Mouse (Mus musculus) mesoderm, embryonic 11.5 days (tissue): ENCODE results near the gene Kctd11.
"Not testable (repeated sequence)": the region's sequence is repeated elsewhere in the genome, so short reads cannot be mapped to it uniquely, and the experiment has no call there.

Experiments used
- DNase-seq: peaks from one replicate; pipeline ENCODE4 v3.0.0-alpha.2; 2012; ENCODE audit warnings: low read depth, low spot score

Kctd11 gene

DNA sequence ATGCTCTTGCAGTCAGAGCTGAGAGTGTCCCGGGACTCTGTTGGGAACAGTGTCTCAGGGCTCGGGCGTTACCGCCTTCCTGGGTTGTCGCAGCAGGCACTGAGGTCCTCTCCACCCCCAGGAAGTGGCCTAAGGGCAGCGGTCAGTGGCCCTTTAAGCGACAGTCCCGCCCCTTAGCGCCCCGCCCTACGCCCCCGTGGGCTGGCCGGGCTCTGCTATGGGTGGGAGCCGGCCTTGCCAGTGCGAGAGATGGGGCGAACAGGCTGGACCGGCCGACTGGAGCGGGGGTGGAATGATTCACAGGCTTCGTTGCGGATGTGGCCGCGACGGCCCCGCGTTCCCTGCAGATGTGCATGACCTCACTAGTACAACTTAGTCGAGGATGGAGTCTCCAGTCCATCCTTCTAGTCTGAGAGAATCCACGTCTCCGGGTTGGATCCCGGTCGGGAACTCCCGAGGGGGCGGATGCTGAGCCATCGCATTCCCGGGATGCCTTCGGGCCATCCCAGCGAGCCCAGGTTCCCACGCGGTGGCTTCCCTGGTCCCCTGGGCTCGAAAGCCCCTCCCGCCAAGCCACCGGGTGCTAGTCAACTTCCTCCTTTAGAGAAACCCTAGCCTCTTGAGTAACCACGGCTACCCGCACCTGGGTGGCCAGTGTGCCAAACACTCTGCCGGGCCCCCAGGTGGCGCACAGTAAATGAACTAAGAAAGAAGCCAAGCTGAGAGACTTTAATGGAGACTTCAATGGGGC, at the start of gene Kctd11:
Kctd11 (minus strand) TSS at position 554 of the 751 bp plus-strand sequence.
- peak; percentile 77 for DNase-seq

DNA sequence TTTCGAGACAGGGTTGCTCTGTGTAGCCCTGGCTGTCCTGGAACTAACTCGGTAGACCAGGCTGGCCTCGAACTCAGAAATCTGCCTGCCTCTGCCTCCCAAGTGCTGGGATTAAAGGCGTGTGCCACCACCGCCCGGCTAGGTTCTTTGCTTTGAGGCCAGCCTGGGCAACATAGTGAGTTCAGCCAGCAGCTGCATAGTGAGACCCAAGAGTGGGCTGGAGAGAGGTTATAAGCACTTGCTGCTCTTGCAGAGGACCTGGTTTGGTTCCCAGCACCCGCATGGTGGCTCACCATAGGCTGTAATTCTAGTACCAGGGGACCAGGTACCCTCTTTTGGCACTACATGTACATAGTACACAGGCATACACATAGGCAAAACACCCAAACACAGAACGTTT, 49.0 kb upstream of the Kctd11 start:
- not testable (repeated sequence) for DNase-seq

DNA sequence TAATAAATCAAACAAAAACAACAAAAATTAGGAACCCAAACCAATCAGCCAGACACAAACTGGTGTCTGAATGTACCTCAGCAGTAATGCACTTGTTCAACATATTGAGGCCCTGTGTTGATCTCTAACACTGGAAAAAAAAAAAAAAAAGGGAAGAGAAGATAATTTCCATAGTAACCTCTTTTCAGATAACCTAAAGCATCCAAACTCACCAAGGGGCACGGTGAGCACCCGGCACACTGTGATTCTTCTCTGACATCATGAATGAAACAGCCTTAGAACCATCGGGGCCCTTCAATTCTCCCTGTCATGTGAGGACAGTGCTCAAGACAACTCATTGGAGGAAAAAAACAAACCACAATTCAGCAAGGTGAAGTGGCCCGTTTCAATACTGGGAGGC, 48.5 kb upstream of the Kctd11 start:
- no peak for DNase-seq

DNA sequence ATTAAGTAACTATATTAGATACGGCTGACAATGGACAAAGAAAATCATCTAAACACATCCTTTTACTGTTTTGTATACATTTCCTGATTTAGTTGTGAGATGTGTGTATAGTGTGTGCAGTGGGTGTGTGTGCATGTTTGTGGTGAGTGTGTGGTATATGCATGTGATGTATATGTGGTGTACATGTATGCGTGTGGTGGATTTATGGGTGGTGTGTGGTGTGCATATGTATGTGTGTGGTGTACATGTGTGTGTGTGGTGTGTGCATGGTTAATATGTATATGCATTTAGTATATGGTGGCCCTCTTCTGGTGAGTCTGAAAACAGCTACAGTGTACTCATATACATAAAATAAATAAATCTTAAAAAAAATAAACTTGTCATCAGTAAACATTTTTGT, 46.3 kb upstream of the Kctd11 start:
- no peak for DNase-seq

DNA sequence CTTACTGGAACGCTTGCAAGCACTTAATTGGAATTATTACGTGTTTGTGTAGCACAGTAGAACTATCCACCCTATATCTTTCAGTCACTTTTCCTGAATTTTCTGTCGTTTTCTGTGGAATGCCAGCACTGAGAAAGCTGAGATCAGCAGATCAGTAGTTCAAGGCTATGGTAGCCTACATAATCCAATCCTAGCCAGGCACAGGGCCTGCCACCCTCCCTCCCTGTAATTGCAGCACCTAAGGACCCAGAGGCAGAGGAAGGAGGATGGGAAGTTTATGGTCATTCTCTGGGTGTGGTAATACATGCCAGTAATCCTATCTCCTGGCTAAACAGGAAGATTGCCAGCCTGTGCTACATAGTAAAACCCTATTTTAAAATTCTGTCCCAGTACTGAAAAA, 41.6 kb upstream of the Kctd11 start:
- DNase-seq, result no peak

DNA sequence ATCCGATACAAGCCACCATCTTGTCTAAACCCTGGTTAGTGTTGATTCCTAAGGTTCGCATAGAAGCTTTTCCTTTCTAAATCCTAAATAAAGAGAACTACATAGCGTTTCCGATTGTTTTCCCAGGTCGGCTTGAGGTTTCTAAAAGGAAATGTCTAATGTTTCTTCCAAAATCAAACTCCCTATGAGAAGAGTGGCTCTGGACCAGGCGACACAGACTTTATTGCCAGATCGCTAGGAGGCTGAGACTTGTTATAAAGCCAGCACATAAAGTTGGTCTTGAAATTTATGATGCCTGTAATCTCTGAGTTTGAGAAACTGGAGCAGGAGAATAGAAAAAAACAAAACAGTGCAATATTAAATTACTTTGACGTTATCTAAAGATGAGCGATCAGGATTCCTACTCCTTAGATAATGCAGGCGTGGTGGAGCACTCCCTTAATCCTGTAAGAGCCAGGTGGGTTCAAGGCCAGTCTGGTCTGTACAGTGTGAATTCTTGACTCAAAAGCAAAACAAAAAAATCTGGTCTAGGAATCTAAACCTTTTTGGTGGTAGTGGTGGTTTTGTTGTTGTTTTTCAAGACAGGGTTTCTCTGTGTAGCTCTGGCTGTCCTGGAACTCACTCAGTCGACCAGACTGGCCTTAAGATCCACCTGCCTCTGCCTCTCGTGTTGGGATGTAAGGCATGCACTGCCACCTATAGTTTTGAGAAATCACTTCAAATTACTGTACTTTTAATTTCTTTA, 41.0 kb upstream of the Kctd11 start:
- no peak for DNase-seq

DNA sequence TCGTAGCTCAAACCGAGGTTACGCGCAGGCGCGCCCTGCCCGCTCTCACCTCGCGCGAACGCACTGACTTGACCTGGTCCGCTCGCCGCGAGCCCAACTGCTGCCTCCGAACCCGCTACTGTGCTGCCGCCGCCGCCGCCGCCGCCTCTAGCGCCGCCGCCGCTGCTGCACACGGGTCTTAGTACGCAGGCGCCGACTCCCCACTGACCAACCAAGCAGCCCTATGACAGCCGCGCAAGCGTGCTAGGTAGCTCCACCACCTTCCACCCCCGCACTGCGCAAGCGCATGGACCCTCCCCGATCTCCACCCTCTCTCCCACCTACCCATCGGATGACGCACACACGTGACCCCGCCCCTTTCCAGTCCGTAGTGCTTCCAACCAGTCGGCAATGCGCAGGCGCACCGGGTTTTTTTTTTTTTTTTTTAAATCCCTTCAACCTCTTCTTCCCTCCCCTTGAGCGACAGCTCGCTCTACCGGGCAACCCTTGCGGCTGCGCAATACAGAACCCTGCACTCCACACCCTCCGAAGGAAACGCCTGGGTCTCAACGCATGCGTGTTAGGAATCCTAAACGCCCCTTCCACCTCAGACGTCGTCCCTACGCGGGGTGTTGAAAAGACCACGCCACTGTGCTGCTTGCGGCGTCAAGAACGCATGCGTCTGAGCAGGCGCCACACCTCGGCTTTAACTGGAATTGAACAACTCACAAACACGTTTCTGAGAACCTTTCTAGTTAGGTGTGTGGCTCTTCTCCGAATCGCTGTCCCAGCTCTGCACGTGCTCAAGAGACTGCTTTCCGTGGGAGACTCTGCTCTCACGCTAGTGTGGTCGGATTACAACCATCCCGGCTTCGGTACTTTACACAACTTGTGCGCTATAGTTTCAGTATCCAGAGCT, 40.2 kb upstream of the Kctd11 start, which contains the start of gene Eif5a:
Eif5a (minus strand) TSS at position 845 of the 898 bp plus-strand sequence.
- DNase-seq, result peak; percentile 100

DNA sequence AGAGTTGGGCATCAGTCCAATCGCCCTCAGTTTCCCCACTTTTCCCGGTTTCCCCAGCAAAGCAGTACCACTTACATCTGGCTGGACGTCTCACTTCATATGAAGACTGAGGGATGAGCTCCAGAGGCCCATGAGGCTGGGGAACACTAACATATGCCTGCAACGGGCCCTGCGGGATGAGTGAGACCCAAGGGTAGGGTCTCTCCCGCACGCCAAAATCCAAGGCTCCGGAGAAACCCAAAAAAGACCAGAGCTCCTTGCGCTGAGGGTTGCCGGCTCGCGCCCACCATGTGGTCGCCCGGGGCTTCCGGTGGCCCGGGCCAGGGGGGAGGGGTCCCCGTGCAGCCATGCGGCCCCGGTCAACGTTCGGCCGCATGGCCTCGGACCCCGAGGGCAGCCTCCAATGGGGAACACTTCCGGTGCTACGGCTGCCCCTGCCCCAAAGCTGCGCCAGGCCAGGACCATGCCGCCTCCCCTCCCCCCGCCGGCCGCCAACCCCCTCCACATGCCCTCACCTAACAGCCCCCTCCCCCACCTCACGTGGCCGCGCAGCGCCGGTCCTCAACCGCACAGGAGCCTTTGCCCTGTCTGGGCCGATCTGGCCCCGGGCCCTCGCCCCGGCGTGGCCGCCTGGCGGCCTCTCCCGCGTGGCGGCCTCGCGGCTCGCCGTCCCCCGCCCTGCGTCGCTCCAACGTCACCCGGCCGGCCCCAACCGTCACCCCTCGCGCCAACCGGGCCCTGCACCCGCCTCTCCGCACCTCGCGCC, 39.2 kb upstream of the Kctd11 start:
- DNase-seq, result peak; percentile 62

DNA sequence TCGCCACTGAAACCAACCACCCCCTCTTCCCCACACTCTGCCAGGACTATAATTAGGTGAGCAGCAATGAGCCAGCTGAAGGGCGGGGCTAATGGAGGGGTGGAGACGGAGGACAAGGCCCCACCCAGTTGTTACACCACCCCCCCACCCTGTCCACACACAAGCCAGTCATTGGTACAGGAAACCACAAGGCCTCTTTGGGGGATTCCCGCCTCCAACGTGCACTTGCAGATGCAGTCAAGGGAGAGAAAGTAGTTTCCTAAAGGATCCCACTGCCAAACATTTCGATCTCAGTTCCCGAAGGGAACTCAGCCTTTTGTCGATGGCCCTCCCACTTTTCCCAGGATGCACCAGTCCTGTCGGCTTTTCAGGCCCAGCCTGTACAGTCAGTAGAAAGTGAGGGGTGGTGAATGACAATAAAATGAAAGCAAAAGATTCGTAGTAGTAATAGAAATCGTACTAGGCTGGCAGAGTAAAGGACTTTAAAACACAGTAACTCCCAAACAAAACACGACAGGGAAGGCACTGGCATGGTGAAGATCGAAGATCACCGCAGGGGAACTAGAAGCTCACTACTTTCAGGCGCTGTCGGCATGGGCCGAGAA, 38.6 kb upstream of the Kctd11 start:
- peak; percentile 61 for DNase-seq

DNA sequence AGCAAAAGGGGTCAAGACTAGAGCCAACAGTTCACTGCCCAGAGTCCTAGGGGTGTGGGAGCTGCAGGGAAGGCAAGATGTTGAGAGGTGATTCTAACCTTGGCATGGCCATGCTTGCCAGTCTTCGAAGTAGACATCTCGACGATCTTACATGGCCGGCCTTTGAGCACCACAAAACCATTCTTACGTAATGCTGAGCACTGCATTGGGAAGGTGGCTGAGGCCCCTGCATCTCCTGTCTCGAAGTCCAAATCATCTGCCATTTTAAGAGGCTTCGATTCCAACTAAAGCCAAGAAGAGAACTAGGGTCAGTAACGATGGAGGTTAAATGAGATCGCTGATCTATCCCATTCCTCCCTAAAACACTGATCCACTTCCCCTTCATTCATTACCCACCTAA, 37.8 kb upstream of the Kctd11 start:
- no peak for DNase-seq

DNA sequence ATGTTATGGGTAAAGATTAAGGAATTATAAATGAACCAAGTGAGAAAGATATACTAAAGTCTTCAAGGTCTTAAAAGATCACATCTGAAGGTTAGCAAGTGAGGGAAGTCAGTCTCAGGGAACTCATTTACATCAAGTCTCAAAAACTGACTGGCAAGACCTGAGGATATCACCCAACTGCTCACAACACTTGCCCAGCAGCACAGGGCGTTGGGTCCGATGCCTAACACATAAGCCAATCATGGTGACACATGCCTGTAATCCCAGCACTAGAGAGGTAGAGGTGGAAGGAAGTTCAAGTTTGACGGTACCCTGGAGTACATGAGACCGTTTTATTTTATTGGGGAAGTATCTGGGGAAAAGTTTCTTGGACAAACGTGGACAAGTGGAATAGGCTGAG, 36.9 kb upstream of the Kctd11 start:
- DNase-seq, result no peak

DNA sequence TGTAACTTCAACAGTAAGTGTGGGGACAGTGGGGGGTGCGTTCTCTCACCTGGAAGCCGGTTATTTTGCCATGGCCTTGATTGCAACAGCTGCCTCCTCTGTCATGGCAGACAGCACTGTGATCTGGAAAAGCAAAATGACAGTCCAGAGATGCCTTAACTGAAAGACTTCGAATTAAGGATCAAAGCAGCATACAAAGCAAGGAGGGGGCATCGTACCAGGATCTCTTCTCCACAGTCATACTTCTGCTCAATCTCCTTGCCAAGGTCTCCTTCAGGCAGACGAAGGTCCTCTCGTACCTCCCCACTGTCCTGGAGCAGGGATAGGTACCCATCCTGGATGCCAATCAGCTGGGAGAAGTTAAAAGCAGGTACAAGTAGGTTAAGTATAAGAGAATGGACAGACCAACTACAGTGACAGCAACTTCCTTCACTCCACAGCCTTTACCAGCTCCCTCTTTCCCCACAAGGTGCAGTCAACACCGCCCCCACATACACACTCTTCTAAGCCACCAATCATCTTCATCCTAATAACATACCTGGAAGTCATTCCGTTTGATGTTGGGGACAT, 36.3 kb upstream of the Kctd11 start:
- no peak for DNase-seq

DNA sequence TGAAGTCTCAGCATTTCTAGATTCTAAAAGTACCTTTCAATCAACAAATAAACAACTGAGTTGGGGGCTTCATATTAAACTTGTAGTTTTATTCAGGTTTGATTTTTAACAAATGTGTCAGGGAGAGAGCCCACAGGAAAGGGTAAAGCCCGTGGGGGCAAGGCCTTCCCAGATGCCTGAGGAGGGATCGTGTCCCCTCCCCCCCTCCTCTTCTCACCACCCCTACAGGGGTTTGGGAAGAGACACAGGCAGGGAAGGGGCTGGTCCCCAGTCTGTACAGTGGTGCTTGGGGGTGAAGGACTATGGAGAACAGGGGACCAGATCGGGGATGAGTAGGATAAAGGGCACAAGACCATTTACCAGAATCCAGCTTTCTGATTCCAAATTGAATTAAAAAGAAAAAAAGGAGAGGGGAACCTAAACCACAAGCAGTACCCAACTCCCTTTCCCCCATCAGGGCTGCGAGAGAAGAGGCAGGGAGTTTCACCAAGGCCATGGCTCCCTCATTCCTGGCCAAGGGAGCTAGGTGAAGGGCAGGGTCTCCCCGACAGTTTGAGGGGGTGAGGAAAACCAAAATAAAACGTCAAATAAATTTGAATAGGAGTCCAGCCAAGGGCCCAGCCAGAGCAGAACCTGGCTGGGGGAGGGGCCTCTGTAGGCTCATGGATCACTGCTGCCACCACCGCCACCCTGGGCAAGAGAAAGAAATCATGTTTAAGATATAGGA, 35.6 kb upstream of the Kctd11 start:
- DNase-seq, result not testable (repeated sequence)

DNA sequence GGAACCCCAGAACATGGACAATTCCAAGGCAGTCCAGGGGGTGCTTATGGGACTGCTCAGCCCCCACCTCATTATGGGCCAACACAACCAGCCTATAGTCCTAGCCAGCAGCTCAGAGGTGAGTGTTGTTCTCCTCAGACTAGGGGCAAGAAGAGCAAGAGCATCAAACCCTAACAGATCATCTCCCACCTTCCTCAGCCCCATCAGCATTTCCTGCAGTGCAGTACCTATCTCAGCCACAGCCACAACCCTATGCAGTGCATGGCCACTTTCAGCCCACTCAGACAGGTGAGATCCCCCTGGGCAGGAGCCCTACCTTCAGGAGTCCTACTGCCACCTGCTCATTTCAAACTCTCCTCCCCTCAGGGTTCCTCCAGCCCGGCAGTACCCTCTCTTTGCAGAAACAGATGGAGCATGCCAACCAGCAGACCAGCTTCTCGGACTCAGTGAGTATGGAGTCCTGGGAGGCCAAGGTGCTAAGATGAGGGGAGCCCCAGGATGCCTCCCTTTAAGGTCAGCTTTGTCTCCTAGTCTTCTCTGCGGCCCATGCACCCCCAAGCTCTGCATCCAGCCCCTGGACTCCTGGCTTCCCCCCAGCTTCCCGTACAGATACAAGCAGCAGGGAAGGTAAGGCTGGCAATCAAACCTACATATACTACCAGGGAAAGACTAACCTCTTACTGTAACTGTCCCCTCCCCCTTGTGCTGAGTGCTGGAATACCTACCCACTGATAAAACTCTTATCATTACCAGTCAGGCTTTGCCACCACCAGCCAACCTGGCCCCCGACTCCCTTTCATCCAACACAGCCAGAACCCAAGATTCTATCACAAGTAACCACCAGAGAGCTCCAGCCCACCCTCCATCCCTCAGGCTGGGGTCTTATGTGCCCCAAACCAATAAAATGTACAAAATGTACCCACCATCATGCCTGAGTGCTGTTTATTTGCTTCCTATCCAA, 34.7 kb upstream of the Kctd11 start:
- DNase-seq, result no peak

DNA sequence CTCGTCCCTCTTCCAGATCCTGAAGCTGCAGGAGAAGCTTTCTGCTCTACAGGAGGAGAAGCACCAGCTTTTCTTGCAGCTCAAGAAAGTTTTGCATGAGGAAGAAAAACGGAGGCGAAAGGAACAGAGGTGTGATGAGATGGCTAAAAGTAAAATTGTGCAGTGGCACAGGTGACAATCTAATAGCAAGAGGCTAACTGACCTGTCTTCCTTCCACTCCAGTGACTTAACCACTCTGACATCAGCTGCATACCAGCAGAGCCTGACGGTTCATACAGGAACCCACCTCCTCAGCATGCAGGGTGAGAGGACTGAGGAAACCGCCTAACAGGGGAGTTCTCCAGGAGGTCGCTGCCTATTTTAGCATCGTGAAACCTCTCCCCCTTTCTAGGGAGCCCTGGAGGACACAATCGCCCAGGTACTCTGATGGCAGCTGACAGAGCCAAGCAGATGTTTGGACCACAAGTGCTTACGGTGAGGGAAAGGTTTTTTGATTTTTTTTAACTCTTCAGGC, 33.8 kb upstream of the Kctd11 start:
- no peak for DNase-seq

DNA sequence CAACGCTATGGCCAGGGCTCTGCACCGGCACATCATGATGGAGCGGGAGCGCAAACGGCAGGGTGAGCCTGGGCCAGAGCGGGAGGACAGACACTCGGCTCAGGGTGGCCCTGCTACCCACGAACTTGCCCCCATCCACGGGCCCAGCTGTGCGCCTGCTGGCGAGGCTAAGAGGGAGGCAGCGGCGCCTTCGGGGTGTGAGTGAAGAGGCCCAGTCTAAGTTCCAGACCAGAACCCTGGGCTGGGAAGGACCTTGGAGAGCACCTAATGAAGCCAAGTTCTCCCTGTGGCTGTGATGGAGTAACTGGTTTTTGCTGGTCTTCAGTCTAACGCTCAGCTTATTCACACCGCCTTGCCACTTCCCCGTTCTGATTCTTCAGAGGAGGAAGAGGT, 33.2 kb upstream of the Kctd11 start:
- no peak for DNase-seq

DNA sequence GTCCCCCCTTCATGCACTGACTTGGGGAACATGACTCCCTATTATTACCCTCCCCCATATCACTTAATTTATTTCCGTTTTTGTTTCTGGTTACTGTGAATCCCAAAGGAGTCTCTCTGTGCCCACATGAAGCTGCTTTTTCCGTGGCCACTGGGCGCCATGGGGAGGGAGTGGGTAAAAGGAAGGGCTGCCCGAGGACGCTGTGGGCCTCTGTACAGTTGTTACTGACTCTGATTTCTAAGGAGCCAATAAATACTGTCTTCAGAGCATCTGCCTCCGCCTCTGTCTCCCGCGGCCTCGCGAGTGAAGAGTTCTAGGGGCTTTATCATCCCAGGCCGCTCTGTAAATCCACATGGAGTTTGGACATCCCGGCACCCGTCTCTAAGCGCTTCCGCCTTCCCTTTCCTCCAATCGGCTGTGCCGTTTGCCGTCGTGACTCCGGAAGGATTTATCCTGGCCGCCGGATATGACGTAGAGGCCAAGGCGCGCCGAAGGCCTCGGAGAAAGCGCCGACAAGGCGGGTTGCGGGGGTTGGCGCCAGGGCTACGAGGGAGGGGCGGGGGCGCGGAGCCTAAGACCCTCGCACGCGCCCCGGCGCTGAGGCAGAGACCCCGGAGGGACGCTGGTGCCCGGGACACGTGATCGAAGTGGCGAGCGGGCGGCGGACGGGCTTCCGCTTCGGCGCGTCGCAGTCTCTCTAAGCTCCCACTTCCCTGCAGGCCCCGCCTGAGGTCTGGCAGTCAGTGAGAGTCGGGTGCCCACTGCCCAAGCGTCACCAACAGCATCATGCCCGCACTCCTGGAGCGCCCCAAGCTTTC, 32.6 kb upstream of the Kctd11 start, which contains the start of gene Gps2:
Gps2 (plus strand) TSS at position 335 of the 818 bp plus-strand sequence.
- DNase-seq, result peak; percentile 96
